Mouse (Mus musculus) 416B (cell line): ENCODE data around the gene Olfr877.
A peak's percentile ranks its signal among the peaks of the same experiment; 100 is the strongest.

Experiments used
- DNase-seq: peaks from one replicate; pipeline ENCODE4 v3.0.0; 2011; ENCODE audit warnings: low read depth

Gene Olfr877

DNA sequence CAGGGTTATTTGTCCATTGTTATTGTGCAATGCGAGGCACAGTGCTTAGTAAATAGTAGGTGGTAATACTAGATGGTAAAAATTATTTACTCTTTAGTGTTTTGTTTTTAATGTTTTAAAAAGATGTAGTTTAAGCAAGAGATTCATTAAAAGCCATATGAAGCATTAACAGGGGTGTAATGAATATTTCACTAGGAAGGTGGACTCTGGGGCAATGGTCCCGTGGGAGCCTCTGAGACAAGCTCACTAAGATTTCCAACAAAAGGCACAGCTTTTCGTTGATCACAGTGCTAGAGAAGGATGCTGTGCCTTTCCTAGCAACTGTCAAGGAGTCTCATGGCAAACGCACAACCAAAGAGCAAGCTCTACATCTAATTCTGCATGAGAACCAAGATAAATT lies at the start of gene Olfr877:
Olfr877 (plus strand) TSS at position 301 of the 400 bp plus-strand sequence.
- no peak for DNase-seq

DNA sequence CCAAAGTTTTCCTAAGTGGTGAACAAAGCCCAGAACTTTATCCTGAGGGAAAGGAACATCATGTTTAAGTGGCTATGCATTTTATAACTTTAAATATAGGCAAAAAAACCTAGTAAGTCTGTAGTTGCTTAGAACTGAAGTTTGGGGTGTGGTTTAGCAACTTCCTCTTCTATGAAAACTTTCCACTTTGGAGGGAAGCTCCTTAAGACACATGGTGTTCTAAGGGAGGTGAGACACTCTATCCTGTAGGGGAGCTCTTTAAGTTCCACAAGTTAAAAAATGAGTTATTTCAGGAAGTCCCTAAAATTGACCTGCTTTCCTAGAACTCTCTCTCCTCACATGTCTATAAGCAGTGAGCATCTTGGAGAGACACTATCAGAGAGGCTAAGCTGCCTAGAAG lies 46.8 kb upstream of the Olfr877 start:
- peak; percentile 46 for DNase-seq

DNA sequence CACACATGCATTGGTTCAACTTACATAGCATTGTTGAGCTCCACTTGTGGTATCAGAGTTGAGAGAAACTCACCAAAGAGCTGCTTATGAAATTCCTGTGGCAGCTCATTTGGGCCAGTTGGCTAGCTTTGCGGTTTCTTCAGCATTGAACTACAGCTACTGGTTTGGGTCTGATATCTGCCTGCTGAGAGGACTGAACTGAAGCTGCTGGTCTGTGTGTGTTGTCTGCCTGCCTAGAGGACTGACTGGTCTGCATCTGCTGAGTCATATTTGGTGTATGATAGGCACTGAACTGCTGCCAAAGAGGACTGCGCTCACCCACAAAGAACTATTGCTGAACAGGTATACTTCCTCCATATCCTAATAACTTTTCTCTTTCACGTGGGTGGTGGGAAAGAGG lies 45.6 kb upstream of the Olfr877 start:
- no peak for DNase-seq

DNA sequence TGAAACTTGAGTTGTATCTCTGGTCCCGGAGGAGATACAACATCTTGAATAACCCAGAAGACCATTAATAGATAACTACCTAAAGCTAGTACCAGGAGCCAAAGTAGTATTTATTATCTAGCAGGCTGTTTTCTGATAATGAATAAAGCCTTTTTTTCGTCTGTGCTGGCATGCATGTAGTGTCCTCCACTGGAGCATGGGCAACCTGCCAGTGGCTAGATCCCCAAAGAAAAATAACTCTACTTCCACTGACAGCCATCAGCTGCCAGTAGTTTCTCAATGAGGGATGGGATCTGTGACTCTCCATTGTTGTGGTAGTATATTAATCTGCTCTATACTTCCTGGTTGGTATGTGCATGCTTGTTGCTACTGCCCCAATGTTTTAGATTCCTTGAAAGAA lies 45.1 kb upstream of the Olfr877 start:
- DNase-seq = no peak

DNA sequence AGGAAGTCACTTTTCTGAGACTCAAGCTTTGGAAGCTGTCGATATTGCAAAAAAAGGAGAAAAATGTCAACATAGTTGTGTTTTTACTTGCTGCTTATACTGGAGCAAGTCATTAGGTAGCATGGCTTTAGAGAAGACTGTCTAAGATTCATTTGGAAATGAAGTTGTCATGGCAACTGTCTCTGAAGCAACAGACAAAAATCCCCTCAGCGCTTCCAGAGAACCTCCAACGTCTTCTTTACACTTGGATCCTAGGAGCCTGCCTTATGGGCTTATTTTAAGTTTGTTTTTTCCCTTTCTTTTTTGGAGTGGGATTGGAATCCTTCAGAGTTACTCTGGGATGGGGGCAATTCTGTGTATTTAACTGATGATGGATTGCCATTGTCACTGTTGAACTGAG lies 39.4 kb upstream of the Olfr877 start:
- no peak for DNase-seq

DNA sequence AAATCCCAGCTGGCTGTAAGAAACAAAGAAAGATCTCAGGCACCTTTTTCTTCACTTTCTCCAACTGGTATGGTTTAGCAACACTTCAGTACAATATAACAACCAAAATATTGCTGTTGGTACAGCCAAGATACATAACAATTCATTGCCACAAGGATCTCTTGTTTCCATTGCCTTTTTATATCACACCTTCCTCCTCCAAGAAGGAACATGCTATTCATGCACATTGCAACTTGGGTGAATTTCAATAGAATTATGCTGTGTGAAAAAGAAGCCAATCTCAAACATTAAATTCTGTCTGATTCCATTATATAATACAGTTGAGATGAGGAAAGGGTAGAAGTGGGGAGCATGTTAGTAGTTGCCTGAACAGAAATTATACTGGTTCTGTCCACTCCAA lies 24.2 kb upstream of the Olfr877 start:
- no peak for DNase-seq

DNA sequence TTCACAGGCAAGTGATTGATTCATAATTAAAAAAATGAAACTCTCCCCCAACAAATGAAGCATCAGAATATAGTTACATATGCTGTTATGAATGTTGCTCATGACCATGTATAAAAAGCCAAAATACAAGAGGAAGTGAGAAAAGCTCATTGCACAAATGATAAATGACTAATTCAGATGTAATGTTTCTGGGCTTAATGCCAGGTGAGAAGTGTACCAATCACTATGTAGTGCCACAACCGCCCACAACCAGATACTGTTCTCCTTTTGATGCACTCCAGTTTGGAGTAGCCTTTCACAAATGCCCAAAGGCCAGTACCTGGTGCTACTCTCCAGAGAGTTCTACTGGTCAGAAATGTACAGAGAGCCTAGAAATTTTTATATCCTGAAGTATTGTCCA lies 20.7 kb upstream of the Olfr877 start:
- peak; percentile 64 for DNase-seq

DNA sequence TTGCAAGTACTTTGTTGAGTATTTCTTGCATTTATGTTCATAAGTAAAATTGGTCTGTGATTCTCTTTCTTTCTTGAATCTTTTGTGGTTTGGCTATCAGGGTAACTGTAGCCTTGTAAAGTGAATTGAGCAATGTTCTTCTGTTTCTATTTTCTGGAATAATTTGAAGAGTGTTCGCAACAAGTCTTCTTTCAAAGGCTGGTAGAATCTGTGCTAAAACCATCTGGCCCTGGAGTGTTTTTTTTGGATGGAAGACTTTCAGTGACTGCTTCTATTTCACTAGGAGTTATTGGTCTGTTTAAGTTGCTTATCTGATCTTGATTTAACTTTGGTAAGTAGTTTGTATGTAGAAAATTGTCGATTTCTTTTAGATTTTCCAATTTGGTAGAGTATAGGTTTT lies 4.8 kb upstream of the Olfr877 start:
- no peak for DNase-seq

DNA sequence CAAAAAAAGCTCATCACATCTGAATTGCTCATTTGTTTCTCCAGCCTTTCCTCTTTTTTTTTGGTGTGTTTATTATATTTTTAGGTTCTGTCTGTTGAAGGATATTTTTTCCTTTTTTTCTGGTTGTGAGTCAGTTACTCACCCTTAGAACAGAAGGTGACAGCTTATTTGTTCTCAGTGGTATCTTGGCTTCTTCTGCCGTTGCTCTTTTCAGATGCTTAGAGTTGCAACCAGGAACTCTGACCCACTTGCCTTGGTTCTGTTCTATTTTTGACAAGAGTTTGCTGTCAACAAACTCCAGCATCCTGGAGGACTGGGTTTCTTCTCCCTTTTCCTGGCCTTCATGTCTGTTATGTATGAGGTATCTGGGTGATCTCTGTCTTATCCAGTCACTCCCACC lies 9.3 kb downstream of the Olfr877 start:
- no peak for DNase-seq

DNA sequence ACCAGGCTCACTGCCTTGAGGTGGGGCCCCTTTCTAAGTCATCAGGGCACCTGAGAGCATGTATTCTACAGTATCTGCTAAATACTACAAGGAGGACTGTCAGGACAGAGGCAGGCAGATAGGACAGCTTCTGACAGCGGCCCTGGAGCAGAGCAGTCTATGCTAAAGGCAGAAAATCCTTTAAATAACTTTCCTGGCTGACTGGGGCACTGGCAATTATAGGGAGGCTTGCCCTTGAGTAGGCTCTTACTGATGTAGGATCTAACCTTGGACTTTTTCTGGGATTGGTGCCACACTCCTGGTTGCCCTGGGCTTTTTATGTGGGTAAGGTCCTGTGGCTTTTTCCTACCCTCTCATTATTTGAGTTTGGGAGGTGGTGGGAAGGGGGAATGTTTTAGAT lies 16.2 kb downstream of the Olfr877 start:
- DNase-seq = no peak

DNA sequence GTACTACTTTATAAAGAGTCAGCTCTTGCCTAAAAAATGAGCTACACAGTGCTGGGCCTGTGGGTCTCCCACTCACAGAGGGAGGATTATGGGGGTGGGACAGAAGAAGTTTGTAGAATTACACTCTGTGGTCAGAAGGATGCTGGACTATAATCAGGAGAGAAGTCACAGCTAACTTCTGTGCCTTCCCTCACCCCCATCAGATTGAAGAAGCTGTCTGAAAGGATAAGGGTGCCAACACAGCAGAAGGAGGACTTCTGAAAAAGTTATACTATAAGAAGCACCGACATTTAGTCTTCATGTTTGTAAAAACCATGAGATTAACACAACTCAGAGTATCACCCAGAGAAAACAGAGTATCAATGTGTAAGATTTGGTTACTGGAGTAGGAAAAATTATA lies 17.0 kb downstream of the Olfr877 start:
- DNase-seq = no peak

DNA sequence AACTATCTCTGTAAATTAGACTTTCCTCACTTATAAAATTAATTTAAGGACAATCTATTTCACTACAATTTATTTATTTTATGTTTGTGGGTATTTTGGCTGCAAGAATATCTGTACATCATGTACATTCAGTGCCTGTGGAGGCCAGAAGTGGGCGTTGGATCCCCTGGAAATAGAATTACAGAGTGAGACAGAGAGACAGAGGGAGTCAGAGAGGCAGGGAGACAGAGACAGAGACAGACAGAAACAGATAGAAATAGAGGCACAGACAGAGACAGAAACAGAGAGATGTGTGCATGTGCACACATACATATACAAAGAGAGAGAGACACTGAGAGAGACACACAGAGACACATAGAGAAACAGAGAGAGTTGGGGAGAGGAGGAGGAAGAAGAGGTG lies 17.5 kb downstream of the Olfr877 start:
- DNase-seq = no peak

DNA sequence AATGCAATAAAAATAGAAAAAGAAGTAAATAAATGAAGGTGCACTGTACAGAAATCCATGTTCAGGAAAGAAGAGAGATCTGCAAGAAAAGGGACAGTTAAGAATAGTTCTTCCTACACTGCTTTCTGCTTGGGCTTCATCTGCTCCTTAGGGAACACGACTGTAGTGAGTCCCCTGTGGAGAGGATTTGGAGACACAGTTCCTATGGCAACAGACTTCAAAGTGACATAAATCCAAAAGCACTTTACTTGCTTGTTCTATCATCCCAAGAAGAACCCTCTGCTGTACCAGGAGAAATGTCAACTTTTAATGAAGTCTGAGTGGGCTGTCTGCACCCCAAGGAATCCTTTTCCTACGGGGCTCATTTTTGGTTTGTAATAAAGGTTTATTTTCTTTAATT lies 36.9 kb downstream of the Olfr877 start:
- no peak for DNase-seq

DNA sequence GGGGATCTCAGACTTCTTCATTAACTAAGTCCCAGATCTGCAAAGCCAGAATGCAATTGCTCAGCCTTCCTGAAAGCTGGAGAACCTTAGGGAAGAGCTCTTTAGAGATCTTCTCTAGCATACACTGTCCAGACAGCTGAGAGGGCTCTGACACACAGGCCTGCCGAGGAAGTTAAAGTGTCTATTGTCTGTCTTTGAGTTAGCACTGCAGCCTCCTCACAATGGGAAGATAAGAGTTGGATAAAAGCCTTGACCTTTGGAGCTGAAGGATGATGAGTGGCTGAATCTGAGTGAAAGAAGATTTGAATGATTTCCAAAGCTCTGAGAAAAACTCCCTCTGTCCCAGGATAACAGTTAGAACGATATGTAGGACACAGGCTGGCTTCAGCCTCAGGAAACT lies 42.6 kb downstream of the Olfr877 start, which contains the start of gene Olfr145:
Olfr145 (plus strand) TSS at position 64 of the 400 bp plus-strand sequence.
- no peak for DNase-seq

DNA sequence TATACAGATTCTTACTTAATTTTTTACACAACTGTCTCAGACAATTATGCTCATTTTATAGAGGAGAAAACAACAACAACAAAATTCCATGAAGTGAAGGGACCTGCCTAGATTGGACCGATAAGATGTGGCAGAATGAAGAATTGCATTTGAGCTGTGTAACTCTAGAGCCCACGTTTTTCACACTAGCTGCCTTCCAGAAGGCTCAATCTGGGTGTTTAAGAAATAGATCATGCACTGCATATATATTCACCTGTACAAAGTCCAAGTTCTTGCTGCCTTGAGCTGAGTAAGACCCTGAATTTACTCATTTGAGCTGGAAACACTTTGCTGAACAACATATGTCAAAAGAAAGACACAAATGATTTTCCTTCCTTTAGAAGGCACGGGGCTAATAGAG lies 51.5 kb downstream of the Olfr877 start:
- DNase-seq = no peak
